Mouse (Mus musculus) ES-Bruce4 (cell line): Measurements from ENCODE around the gene Golgb1.

Source experiments
- EP300 ChIP-seq: IDR thresholded peaks from 2 replicates; pipeline ENCODE4 v1.6.1; 2011; ENCODE audit warnings: low read depth, low read length; ENCODE audit not compliant: insufficient read depth
- POLR2A ChIP-seq: IDR thresholded peaks from one replicate; pipeline ENCODE4 v1.8.1; 2011; ENCODE audit warnings: low read length; ENCODE audit not compliant: insufficient read depth

GRCm38 (mm10) chr16:36931381-36931780 lies 56.4 kb downstream of the Golgb1 start:
- TF ChIP-seq EP300 = no peak
- no peak for TF ChIP-seq POLR2A
